Mouse (Mus musculus): ENCODE data around the gene Pomp.

- TF ChIP-seq CTCF (IDR thresholded peaks at IDR 0.05; ENCODE audit: low read depth) (no peak), EP300 (IDR thresholded peaks at IDR 0.05; ENCODE audit: low read depth) (no peak)
Measured at GRCm38 (mm10) chr5:147898968-147899549, 38.8 kb downstream of the Pomp start.
